Mouse (Mus musculus): ENCODE measurements around the gene Esr2.
"Not testable (repeated sequence)": the region's sequence is repeated elsewhere in the genome, so short reads cannot be mapped to it uniquely, and the experiment has no call there.

Esr2 gene

GRCm38 (mm10) chr12:76136701-76137100 is 40.4 kb downstream of the Esr2 start:
- no peak for DNase-seq

- not testable (repeated sequence) for DNase-seq
These were observed 44.0 kb downstream of the Esr2 start for GRCm38 (mm10) chr12:76133081-76133480.

DNA sequence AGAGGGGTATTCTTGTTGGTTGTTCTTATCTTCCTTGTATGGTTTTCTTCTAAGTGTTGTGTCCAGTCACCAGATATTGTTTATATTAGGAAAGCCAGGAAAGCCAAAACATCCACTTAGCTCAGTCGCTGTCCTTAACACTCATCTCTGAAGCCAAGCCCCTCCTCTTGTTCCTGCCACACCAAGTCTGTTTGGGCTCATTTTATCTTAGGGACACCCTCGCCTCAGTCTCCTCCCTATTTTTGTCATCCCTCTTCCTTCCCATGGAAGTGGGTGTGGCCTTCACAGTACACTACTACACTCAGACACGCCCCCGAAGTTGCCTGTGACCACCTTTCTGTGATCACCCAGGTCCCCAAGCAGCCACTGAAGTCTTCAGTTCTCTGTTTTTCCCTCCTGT is 44.5 kb downstream of the Esr2 start:
- no peak for DNase-seq

GRCm38 (mm10) chr12:76130891-76131290 is 46.2 kb downstream of the Esr2 start:
- DNase-seq = no peak

- DNase-seq = peak; percentile 62
These were observed 46.8 kb downstream of the Esr2 start for GRCm38 (mm10) chr12:76130281-76130680.

- peak; percentile 60 for DNase-seq
These were observed 48.2 kb downstream of the Esr2 start for GRCm38 (mm10) chr12:76128831-76129230.

GRCm38 (mm10) chr12:76128306-76128705 is 48.8 kb downstream of the Esr2 start:
- no peak for DNase-seq

- no peak for DNase-seq
These were observed 53.8 kb downstream of the Esr2 start for GRCm38 (mm10) chr12:76123223-76123622.

DNA sequence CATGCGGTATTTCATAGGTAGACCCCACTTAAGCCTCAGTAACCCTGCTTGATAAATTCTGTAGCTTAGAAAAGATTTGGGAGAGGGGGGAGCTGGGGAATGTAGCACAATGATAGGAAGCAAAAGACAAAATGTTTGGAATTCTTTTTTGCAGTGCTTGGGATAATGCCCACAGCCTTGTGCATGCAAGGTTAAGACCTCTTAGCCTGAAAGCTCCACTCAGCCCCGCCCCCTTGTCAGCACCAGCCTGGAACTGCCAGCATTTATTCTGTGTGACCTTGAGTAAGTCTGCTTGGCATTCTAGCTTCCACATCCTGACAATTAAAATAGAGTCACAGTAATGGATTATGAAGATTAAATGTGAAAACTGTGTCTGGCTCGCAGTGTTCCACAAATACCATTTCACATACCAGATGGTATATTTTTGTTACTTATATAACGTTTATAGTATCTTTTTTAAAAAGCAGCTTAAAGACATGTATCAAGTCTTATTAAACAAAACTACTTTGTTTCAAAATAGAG is 59.4 kb downstream of the Esr2 start:
- DNase-seq = no peak

DNA sequence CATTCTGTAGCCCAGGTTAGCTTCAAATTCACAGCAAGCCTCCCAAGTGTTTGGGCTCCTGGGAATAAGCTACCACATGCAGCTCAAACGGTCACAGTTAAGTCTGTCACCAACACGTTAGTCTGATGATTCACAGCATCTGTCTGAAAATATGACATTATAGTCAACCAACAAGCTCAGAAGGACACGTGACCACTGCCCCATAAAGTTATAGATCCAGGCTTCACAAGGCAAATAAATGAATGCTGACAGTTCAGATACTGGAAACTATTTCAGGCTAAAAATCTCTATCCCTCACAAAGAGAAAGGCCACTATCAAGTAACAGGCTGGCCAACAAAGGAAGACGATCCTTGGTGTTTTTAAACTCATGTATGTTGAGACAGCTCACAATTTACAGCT is 60.5 kb downstream of the Esr2 start:
- no peak for DNase-seq

DNA sequence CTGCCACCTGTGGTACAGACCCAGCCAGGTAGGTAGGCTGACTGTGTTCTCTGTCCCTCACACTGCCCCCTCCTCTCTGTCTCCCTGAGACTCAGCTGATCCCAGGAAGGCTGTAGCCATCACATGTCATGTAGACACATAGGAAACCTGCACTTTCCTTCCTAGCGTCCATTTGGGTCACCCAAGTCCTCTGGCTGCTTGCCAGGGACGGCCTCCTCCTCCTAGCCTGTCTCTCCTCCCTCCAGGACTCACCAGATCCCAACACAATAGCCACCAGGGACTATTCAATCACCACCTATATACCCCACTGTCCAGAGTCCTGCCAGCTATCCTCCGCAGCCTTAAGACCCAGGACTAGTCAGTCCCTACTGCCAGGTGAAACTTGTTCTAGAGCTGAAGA is 66.0 kb downstream of the Esr2 start:
- DNase-seq = no peak

DNA sequence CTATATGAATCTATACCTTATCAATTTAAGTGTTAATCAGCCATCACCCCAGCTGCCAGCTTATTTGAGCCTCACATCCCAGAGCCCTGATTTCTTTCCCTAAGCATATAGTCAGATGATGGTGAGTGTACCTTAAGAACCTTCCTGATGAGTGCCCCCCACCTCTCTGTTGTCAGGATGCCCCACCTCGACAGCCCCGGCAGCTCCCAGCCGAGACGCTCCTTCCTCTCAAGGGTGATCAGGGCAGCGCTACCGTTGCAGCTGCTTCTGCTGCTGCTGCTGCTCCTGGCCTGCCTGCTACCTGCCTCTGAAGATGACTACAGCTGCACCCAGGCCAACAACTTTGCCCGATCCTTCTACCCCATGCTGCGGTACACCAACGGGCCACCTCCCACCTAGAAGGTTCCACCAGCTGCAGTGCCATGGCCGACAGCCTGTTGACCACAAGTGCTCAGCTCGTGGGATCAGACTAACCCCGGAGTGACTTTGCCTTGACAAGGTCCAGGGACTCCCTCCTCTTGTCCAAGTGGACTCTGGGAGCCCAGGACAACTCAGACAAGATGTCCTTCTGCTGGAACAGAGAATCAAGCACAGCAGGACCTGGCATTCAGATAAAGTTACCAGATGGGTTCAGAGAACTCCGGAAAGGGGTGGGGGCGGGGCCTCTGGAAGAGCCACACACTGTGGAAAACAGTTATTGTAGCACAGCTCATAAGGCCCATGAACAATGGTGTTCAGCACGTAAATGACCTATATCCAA is 67.2 kb downstream of the Esr2 start:
- peak; percentile 76 for DNase-seq

- DNase-seq = peak; percentile 49
These were observed 72.3 kb downstream of the Esr2 start for GRCm38 (mm10) chr12:76104596-76105351.

- DNase-seq = peak; percentile 70
These were observed 74.4 kb downstream of the Esr2 start for GRCm38 (mm10) chr12:76102621-76103020.

- no peak for DNase-seq
These were observed 81.7 kb downstream of the Esr2 start for GRCm38 (mm10) chr12:76095117-76096035.

GRCm38 (mm10) chr12:76093613-76094588 is 83.2 kb downstream of the Esr2 start:
- DNase-seq = no peak

- DNase-seq = no peak
These were observed 84.1 kb downstream of the Esr2 start for GRCm38 (mm10) chr12:76092789-76093466.

DNA sequence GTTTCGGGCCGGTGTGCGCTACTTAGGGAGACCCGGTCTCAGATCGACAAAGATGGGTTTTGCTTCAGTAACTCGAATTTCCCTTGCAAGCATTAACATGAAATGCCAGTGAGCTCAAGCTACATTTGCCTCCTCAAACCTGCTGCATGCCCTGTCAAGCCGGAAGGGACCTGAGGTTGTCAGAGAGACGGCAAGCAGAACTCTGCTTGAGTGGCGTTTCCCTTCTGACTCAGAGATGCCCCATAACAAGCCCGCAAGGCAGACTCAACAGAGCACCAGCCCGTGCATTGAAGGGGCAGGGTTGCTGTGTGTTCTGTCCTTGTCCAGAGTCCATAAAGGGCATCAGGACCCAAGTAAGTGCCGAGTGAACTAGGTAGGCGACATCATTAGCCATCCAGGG is 90.0 kb downstream of the Esr2 start:
- no peak for DNase-seq

- DNase-seq = no peak
These were observed 90.8 kb downstream of the Esr2 start for GRCm38 (mm10) chr12:76085956-76086905.

GRCm38 (mm10) chr12:76085066-76085465 is 92.0 kb downstream of the Esr2 start:
- no peak for DNase-seq
